Mouse (Mus musculus): Measurements from ENCODE around the gene S100a10. TPM values are rescaled to one million over a fixed set of nuclear protein-coding genes. Genes with fewer than 3 reads are reported as not detected.

S100a10 gene
- polyA plus RNA-seq, 1 experiment from 2014 or later = 887 TPM

DNA sequence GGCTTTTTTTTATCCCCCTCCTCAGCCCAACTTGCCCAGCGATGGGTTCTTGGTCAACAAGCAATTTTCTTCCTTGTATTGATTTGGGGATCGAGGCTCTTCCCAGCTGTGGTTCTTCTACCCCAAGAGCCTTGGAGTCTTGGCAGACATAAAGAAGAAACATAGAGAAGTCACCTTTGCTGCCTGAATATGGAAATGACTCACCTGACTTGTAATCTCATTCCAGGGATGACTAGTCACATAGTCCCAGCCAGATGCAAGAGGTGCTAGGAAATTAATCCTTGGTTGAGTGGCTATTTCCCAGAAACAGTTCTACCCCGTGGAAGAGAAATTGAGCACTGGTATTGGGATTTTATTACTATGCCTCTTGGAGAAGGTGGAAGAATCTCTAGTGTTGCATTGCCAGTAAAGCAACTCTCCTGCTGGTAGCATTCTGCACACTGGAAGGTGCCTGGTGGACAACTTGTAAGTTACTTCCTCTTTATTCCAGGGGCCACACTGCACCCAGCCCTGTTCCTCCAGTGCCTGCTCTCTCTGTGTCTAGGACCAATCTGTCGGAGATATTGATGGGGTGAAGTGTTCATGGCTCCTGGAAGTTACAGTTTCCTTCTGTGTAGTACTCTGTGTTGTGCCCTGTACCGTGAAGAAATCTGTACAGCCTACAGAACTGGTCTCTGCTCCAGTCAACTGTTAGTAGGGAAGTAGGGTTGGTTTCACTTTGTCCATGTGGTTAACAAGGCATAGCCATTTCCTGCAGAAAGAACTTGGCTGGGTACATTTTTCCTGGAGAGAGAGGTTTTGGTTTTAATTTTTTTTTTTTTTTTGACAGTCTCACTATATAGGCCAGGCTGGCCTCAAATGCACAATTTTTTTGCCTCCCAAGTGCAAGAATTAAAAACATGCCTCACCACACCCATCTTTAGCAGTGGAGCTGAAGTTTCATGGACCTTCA is 2.7 kb upstream of the S100a10 start:
- H3K9ac ChIP-seq (ENCODE audit: low read depth, low read length) = no peak overlapping the region
- 67% methylated on average over 5 of the region's 5 CpGs for WGBS
- peak overlapping the region; percentile 60 for H3K27ac ChIP-seq (ENCODE audit: low read depth, low read length)
- H3K4me3 ChIP-seq (ENCODE audit: low read depth, low read length) = no peak overlapping the region
- no peak for ATAC-seq
- H3K4me1 ChIP-seq (replicated peaks; ENCODE audit: control insufficient read depth, insufficient read depth, low read length) = peaks cover 9% of the 10 kb centered on the region; the same call in 1 of the 2 replicates
- no peaks in the 10 kb centered on the region for H3K27me3 ChIP-seq (replicated peaks; ENCODE audit: control insufficient read depth, insufficient read depth, low read length)
- no peaks in the 10 kb centered on the region for H3K36me3 ChIP-seq (ENCODE audit: control insufficient read depth, insufficient read depth)
- TF ChIP-seq CTCF (IDR thresholded peaks at IDR 0.05; ENCODE audit: low read depth) = no peak
- no peak overlapping the region for H3K4me2 ChIP-seq (replicated peaks; ENCODE audit: low read depth)
- H3K9me3 ChIP-seq (ENCODE audit: control insufficient read depth) = no peaks in the 10 kb centered on the region

DNA sequence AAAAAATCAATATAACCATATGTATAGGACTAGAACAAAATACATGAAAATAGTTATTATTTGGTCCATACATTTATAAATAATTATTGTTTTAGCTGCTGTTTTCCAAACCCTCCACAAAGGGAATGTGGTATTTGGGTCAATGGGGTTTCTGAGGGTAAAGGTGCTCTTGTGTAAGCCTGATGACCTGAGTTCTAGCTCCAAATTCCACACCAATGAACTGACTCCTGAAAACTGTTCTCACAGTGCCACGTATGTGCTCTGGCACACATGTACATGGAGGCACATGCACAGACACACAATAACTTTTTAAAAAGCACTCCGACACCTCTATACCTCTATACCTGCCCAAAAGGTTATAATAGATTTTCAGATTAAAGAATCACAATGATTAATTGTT is 1.6 kb upstream of the S100a10 start:
- Histone ChIP-seq H3K9ac (ENCODE audit: low read depth, low read length) (no peak overlapping the region), H3K27me3 (replicated peaks; ENCODE audit: control insufficient read depth, insufficient read depth, low read length) (no peaks in the 10 kb centered on the region), H3K4me3 (ENCODE audit: low read depth, low read length) (no peak overlapping the region), H3K4me1 (replicated peaks; ENCODE audit: control insufficient read depth, insufficient read depth, low read length) (peaks cover 16% of the 10 kb centered on the region), H3K27ac (ENCODE audit: low read depth, low read length) (no peak overlapping the region), H3K9me3 (ENCODE audit: control insufficient read depth) (no peaks in the 10 kb centered on the region), H3K36me3 (ENCODE audit: control insufficient read depth, insufficient read depth) (no peaks in the 10 kb centered on the region), H3K4me2 (replicated peaks; ENCODE audit: low read depth) (no peak overlapping the region)
- WGBS = 91% methylated on average over 2 of the region's 2 CpGs
- no peak for ATAC-seq
- no peak for TF ChIP-seq CTCF (IDR thresholded peaks at IDR 0.05; ENCODE audit: low read depth)

- Histone ChIP-seq H3K27me3 (replicated peaks; ENCODE audit: control insufficient read depth, insufficient read depth, low read length) (no peaks in the 10 kb centered on the region), H3K4me2 (replicated peaks; ENCODE audit: low read depth) (peak overlapping the region; percentile 87; the same call in 1 of the 2 replicates), H3K4me1 (replicated peaks; ENCODE audit: control insufficient read depth, insufficient read depth, low read length) (peaks cover 17% of the 10 kb centered on the region), H3K36me3 (ENCODE audit: control insufficient read depth, insufficient read depth) (0 out of 2 replicates have a peak, but pooled peaks cover under 1% of the 10 kb centered on the region), H3K4me3 (ENCODE audit: low read depth, low read length) (0 out of 2 replicates have a peak overlapping the region, but pooled peaks have one; percentile 81), H3K9me3 (ENCODE audit: control insufficient read depth) (no peaks in the 10 kb centered on the region), H3K9ac (ENCODE audit: low read depth, low read length) (no peak overlapping the region; the same call in 1 of the 2 replicates), H3K27ac (ENCODE audit: low read depth, low read length) (no peak overlapping the region)
- no peak for ATAC-seq
- TF ChIP-seq CTCF (IDR thresholded peaks at IDR 0.05; ENCODE audit: low read depth) = no peak
- WGBS = 52% methylated on average over 9 of the region's 9 CpGs
These were observed 1.0 kb upstream of the S100a10 start for GRCm38 (mm10) chr3:93553765-93554378.

DNA sequence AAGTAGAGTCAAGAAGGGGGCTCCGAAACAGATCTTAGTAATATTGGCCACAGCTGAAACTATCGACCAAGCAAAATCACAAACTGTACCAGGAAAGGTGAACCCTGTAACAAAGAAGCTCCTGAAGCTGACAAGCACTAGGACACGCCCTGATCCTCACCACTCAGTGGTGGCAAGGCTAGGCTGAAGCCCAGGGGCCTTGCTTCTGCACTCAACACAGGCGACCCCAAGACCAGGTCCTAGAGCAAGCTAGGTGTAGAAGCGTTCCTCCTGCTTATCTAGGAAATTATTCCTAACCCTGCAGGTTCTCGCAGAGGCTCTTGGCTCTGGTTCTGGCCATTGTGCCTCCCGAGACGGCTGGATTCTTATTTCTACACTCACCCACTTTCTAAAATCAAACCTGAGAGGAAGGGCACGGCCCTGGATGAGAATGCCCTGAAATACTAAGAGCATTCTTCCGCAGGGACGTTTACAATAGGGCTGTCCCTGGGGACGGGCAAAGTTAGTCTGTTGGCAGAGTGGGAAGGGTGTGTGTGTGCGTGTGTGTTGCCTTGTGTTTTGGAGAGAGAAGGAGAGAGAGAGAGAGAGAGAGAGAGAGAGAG is 400 bp upstream of the S100a10 start:
- Histone ChIP-seq H3K36me3 (ENCODE audit: control insufficient read depth, insufficient read depth) (0 out of 2 replicates have a peak, but pooled peaks cover 6% of the 10 kb centered on the region), H3K4me3 (ENCODE audit: low read depth, low read length) (peak overlapping the region; percentile 81), H3K4me1 (replicated peaks; ENCODE audit: control insufficient read depth, insufficient read depth, low read length) (peaks cover 20% of the 10 kb centered on the region), H3K9ac (ENCODE audit: low read depth, low read length) (peak overlapping the region; percentile 54), H3K27ac (ENCODE audit: low read depth, low read length) (peak overlapping the region; percentile 97), H3K9me3 (ENCODE audit: control insufficient read depth) (no peaks in the 10 kb centered on the region), H3K27me3 (replicated peaks; ENCODE audit: control insufficient read depth, insufficient read depth, low read length) (no peaks in the 10 kb centered on the region), H3K4me2 (replicated peaks; ENCODE audit: low read depth) (peak overlapping the region; percentile 87)
- 12% methylated on average over 13 of the region's 13 CpGs for WGBS
- ATAC-seq = peak; percentile 21
- no peak for TF ChIP-seq CTCF (IDR thresholded peaks at IDR 0.05; ENCODE audit: low read depth)

DNA sequence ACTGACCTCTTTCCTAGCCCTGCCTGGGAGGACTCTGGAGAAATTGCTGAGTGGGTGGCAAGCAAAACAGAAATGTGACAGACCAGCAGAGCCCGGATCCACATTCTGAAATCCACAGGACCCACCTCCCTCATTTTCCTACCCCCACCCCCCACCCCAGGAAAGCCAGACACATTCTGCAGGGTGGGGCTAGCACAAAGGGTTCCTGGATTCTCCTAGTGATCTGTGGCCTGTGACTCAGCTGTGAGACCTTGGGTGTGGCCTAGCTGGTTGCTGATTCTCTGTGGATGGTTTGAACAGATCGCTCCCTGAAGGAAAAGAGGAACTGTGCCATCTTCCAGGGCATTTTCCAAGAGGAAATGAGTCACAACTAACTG is 986 bp downstream of the S100a10 start:
- H3K27ac ChIP-seq (ENCODE audit: low read depth, low read length) = peak overlapping the region; percentile 97
- H3K27me3 ChIP-seq (replicated peaks; ENCODE audit: control insufficient read depth, insufficient read depth, low read length) = no peaks in the 10 kb centered on the region
- H3K4me1 ChIP-seq (replicated peaks; ENCODE audit: control insufficient read depth, insufficient read depth, low read length) = peaks cover 21% of the 10 kb centered on the region
- peak overlapping the region; percentile 87 for H3K4me2 ChIP-seq (replicated peaks; ENCODE audit: low read depth)
- peak overlapping the region; percentile 84 for H3K9ac ChIP-seq (ENCODE audit: low read depth, low read length)
- no peak for TF ChIP-seq CTCF (IDR thresholded peaks at IDR 0.05; ENCODE audit: low read depth)
- peak; percentile 81 for ATAC-seq
- WGBS = 3% methylated on average over 2 of the region's 2 CpGs
- H3K9me3 ChIP-seq (ENCODE audit: control insufficient read depth) = no peaks in the 10 kb centered on the region
- H3K36me3 ChIP-seq (ENCODE audit: control insufficient read depth, insufficient read depth) = peaks cover 14% of the 10 kb centered on the region
- peak overlapping the region; percentile 81 for H3K4me3 ChIP-seq (ENCODE audit: low read depth, low read length)

- Histone ChIP-seq H3K4me3 (ENCODE audit: low read depth, low read length) (peak overlapping the region; percentile 81), H3K4me2 (replicated peaks; ENCODE audit: low read depth) (peak overlapping the region; percentile 87), H3K36me3 (ENCODE audit: control insufficient read depth, insufficient read depth) (peaks cover 21% of the 10 kb centered on the region), H3K27ac (ENCODE audit: low read depth, low read length) (peak overlapping the region; percentile 97), H3K9me3 (ENCODE audit: control insufficient read depth) (no peaks in the 10 kb centered on the region), H3K27me3 (replicated peaks; ENCODE audit: control insufficient read depth, insufficient read depth, low read length) (no peaks in the 10 kb centered on the region), H3K4me1 (replicated peaks; ENCODE audit: control insufficient read depth, insufficient read depth, low read length) (peaks cover 21% of the 10 kb centered on the region), H3K9ac (ENCODE audit: low read depth, low read length) (peak overlapping the region; percentile 84; the same call in 1 of the 2 replicates)
- no peak for ATAC-seq
- TF ChIP-seq CTCF (IDR thresholded peaks at IDR 0.05; ENCODE audit: low read depth) = no peak
- 29% methylated on average over 1 of the region's 1 CpGs for WGBS
These were observed 1.7 kb downstream of the S100a10 start for GRCm38 (mm10) chr3:93556599-93556998.
